Mouse (Mus musculus): ENCODE data around the gene Dis3l.
A peak's percentile ranks its signal among the peaks of the same experiment; 100 is the strongest.
"Not testable (repeated sequence)": the region's sequence is repeated elsewhere in the genome, so short reads cannot be mapped to it uniquely, and the experiment has no call there.

The Dis3l gene

DNA sequence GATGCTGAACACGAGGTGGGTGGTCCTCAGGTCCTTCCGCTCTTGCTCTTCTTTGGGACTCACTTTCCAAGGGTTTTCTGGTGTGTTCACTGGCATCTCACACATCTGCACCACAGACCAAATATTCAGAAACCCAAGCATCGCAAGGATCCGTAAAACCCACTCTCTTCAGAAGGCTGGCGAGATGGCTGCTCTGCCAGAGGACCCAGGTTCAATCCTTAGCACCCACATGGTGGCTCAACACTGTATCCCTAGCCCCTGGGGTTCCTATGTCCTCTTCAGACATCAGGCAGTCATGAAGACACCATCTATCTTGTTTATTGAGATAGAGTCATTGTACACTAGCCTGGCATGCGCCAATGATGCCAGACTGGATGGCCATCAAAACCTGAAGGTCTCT, 26.4 kb downstream of the Dis3l start:
- DNase-seq = no peak

DNA sequence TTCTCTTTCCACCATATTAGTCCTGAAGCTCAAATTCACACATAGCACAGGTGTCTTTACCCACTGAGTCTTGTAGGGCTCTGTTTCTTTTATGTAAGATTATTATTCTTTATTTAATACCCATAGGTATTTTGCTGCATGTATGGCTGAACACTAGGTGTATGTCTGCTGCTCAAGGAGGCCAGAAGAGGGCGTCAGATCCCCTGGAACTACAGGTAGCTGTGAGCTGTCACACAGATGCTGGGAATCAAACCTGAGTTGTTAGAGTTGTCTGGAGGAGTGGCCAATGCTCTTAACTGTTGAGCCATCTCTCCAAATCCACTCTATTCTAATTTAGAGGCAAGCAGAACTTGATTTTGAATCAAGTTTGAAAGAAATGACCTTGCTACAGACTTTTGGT, 29.0 kb downstream of the Dis3l start:
- DNase-seq = no peak

DNA sequence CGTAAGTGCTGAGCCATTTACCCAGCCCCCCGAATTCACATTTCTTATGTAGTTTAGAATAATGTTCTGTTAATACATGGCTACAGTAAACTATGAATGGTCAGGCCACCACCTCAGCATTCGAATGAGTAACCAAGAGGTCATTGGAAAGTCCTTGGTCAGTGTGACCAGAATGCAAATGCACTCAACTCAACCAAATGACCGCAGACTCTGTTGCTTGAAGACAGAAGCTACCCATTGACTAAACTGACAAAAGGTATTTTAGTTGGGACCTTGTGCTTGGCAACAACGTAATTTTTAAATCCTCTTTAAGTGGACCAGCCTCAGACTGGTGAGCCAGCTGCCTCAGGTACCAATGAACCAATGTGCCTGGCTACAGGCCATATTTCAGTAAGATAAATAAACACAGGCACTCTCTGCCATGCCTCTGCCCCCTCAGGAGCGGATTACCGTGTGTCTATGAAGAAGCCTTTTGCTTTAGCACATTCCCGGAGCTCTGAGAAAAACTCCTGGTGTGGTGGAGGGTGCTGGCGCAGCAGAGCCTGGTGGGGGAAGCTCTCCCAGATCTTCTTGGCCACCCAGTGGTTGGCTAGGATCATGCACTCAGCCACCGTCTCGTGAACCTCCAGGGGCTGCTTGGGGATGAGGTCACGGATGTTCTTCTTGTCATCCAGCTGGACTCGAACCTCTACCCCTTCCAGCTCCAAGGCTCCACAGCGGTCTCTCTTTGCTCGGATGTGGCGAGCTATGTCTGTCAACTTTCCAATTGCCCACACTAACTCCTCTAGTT, 29.9 kb downstream of the Dis3l start:
- DNase-seq = no peak

DNA sequence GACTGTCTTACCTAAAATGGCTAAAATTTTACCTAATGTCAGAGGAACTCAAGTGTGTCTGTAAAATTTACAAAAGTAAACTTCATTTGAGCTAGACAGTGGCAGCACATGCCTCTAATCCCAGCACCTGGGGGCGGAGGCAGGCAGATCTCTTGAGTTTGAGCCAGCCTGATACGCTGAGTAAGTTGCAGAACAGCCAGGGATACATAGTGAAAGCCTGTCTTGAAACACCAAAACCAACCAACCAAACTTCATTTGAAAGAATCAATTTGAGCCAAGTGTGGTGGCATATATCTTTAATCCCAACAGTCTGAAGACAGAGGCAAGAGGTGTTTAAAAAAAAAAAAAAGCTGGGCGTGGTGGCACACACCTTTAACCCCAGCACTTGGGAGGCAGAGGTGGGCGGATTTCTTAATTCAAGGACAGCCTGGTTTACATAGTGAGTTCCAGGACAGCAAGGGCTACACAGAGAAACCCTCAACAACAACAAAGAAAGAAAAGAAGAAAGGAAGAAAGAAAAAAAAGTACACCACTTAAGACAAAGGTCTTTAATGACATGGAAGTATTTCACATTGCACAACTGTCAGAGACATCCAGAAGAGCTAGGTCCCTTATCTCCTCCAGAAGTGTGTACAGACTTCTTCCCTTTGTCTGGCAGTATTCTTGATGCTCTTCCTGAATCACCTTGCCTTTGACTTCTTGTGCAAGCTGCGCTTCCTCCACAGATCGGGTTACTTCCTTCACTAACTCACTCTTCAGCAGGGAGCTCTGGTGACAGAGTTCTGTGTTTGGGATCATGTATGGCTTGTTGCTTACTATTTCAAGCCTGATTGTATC, 34.4 kb downstream of the Dis3l start:
- DNase-seq = no peak

DNA sequence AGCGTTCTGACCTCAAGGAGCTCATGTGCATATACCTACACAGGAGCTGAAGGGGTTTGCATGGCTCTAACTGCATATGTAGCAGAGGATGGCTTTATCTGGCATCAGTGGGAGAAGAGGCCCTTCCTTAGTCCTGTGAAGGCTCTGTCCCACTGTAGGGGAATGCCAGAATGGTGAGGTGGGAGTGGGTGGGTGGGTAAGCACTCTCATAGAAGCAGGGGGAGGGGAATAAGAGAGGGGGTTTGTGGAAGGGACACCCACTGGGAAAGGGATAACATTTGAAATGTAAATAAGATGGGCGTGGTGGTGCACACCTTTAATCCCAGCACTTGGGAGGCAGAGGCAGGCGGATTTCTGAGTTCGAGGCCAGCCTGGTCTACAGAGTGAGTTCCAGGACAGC, 38.0 kb downstream of the Dis3l start:
- DNase-seq = not testable (repeated sequence)

DNA sequence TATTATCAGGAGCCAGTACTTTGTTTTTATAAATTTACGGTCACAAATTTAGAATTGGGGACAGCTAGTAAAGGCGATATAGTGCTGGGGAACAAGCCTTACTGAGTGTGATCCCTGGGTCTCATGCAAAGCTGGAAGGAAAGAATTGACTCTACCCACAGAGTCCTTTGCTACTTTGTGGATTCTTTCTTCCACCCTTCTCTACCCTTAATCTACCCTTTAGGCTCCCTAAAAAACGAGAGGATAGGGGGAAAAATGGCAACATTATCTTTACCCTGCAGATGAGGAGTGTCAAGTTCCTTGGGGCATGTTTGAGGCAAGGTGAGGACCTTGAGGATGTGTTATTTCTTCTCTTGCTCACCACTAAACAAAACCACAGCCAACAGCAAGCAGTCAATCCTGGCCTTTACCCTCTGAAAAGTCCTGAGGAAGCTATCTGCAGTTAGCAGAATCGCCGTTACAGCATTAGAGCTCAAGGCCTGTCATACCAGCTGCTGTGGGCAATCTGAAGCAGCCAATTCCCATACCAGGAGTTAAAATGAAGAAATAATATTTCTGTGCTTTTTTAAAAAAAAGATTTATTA, 58.6 kb downstream of the Dis3l start:
- no peak for DNase-seq

DNA sequence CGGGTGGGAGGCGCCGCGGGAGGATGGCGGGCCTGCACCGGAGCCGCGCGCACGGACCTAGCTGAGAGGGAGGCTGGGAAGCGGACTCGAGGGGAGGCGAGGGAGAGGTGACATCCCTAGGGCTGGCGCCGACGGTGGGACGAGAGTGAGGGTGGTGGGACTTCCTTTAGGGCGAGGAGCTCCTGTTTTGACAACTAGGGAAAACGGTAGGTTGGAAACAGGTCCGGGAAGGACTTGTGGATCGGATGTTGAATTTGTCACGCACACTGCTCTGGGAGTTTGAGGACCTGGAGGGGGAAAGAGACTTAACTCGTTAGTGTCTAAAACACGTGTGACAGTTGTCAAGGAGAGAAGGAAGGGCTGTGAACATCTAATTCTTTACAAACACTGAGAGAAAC, 59.3 kb downstream of the Dis3l start:
- no peak for DNase-seq

DNA sequence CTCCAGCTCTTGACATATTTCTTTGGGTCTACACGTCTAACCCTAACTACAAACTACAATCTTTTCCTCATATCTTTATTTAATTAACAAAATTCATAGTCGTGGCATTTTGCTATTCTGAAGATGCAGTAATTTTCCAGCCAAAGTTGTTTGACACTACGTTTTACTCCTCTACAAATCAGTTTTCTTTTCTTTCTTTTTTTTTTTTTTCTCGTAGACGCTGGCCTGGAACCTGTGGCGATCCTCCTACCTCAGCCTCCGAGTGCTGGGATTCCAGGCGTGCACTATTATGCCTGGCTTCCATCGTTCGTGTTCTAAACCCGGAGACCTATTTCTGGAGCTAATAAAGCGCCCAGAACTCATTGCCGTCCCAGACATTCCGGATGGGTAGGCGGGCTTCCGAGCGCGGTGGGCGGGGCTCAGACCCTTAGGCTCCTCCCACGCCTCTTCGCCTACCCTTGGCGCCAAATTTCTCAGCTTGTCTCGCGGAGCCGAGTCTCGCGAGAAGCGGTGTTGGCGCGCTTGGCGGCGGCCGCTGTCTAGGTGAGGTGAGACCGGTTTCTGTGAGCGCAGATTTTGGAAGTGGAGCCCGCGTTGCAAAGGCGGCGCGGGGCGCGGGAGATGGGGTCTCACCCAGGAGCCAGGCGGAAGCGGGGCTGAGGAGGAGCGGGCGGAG, 59.8 kb downstream of the Dis3l start, which contains the start of gene Tipin:
Tipin (plus strand) TSS at position 477 of the 676 bp plus-strand sequence.
- DNase-seq = peak; percentile 94

DNA sequence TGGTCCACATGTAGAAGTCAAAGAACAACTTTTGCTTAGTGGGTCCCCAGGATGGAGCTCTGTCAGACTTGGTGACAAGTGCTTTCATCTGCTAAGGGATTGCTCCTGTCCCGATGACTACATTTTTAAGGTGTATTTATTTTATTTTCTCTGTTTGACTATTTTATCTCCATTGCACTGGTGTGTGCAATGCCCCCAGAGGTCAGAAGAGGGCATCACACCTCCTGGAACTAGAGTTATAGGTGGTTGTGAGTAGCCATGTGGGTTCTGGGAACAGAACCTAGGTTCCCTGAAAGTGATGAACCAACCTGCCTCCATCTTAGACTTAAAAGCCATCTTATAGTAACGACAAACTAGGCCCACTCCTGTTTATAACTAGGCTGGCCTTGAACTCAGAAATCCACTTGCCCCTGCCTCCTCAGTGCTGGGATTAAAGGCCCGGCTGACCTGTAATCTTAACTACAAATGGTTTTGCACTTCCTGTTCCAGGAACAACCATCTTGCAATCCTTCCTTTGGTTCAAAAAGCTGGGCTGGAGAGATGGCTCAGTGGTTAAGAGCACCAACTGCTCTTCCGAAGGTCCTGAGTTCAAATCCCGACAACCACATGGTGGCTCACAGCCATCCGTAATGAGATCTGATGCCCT, 62.3 kb downstream of the Dis3l start:
- no peak for DNase-seq

DNA sequence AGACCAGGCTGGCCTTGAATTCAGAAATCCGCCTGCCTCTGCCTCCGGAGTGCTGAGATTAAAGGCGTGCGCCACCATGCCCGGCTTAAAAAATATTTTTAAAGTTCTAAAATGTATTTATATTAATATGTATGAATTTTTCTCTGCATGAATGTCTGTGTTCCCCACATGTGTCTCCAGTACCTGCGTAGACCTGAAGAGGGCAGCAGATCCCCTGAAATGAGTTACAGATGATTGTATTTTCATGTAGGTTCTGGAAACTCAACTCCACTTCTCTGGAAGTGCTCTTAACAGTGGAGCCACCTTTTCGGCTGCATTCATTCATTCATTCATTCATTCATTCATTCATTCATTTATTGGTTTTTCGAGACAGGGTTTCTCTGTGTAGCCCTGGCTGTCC, 63.4 kb downstream of the Dis3l start:
- DNase-seq = peak; percentile 23

DNA sequence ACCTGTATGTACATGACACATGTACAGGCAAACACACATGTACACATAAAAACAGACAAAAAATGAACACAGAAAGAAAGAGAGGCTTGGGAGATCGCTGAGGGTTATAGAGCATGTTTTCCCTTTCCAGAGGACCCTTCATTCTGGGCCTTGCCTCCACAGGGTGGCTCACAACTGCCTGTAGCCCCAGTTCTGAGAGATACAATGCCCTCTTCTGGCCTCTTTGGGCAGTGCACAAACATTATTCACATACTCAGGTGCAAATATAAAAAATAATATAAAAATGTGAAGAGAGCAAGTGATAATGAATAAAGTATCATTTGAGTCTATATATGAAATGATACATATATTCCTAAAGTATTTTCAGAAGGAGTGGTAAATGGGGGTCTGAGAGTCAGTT, 66.2 kb downstream of the Dis3l start:
- no peak for DNase-seq

DNA sequence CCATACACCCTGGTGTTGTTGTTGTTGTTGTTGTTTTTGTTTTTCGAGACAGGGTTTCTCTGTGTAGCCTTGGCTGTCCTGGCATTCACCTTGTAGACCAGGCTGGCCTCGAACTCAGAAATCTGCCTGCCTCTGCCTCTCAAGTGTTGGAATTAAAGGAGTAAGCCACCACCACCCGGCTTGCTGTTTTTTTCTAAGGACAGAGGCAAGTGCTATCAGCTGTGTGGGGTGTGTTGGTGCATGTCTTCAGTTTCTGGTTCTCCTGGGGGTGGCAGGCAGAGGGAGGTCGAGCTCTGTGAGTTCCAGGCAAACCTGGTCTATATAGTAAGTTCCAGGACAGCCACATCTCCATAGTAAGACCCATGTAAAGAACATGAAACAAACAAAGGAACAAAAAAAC, 66.8 kb downstream of the Dis3l start:
- DNase-seq = no peak

DNA sequence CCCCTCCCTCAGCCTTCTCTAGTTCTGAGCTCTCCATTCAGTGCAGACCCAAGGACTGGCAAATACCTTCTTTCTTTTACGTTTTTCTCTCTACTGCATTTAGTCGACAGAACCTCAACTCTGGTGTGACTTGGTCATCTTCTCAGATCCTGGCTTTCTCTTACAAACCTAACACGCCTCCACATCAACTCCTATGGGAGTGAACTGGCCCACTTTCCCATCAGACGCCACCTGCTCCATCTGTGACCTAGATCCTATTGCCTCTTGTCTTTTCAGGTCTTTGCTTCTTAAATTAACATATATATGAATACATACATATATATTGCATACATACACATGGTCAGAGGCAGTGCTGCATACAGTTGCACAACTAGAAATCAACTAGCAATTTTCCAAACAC, 67.3 kb downstream of the Dis3l start:
- DNase-seq = no peak

DNA sequence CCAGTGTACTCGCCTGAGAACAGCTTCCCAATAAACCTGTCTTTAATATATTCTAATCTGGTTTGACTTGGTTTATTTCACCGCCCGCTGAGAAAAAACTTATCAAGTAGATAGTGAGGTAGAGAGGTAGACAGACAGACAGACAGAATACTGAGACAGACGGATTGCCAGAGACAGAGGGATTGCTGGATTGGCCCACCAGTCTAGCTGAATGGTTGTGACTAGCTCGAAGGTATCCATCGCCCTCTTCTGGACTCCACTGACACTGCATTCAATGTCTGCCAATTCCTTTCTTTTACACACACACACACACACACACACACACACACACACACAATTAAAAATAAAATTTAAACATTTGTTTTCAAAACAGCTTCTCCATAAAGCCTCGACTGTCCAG, 68.5 kb downstream of the Dis3l start:
- DNase-seq = peak; percentile 32

DNA sequence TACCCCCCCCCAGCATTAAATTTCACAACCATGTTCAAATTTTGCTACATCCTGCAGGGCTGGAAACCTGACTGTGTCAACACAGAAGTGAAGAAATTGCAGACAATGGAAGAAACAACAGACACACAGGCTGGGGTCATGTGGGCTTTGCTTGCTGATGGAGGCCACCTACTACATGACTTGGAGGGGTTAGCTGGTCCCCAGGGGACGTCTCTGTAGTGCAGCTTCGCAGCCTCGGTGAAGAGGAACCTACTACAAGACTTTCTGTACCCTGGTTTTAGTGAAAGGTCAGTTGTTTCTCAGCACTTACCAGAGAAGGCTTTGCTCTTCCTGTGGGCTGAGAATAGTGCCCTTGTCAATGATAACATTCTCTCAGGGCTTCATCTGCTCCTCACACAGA, 69.8 kb downstream of the Dis3l start:
- DNase-seq = no peak

DNA sequence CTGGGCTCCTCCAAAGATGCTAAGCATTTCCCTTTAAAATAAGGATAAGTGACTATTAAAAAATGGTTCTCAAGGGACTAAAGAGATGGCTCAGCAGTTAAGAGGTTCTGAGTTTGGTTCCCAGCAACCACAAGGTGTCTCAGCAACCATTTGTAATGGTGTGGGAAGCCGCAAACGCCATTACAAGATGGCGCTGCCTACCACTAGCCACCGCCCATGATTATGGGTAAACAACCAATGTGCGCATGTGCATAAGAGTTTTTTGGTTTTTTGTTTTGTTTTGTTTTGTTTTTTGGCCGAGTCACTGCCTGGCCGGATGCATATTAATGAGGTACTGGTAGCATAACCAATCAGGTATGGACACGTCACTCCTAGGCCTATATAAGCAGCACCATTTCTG, 72.3 kb downstream of the Dis3l start:
- DNase-seq = not testable (repeated sequence)

DNA sequence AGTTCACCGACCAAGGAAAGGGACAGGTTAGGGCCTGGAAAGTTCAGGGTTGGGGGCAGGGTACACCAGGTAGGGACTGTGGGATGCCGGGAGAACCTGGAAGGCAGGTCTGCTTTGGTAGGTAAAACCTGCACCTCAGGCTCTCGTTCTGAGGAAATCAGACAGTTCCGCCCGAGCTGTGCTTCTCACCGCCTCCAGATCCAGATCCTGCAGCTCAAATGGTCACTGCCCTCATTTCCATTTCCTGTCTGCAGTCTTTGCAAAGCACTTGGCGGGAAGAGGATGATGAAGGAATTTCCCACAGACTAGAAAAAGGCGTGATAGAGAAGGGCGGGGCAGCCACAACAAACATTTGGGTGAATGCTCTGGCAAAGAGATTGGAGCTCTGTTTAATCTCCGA, 72.9 kb downstream of the Dis3l start:
- DNase-seq = no peak

DNA sequence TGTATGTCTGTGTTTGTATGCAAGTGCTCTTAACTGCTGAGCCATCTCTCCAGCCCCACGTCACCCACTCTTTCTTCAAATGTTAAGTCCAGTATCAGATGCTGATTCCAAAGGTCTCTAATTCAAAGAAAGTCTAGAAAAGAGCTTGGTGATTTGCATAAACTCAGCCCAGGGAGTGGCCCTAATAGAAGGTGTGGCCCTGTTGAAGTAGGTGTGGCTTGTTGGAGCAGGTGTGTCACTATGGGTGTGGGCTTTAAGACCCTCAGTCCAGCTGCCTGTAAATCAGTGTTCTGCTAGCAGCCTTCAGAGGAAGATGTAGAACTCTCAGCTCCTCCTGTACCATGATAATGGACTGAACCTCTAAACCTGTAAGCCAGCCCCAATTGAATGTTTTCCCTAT, 73.9 kb downstream of the Dis3l start:
- DNase-seq = no peak

DNA sequence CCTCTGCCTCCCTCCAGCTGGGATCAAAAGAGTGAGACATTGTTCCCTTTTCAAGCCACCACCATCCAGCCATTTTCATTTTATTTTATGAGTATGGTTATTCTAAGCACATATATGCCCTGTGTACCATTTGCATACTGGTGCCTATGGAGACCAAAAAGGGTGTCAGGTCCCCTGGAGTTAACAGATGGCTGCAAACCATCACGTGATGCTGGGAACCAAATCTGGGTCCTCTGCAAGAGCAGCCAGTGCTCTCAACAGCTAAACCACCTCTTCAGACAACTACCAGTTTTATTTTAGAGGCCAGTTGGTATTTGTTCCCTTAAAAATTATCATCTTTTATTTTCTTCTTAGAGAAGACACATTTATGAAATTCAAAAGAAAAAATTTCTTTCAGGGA, 76.3 kb downstream of the Dis3l start:
- no peak for DNase-seq

DNA sequence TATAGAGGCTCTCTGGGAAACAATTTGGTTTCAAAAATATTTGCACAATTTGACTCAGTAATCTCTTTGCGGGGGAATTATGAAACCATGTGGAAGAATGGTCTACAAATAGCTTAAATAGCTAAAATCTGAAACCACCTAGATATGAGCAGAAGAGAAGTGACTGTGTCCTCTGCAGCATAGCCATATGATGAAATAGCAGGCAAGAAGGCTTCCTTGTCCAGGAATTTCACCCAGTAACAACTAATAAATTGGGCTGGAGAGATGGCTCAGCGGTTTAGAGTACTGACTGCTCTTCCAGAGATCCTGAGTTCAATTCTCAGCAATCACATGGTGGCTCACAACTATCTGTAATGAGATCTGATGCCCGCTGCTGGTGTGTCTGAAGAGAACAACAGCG, 80.1 kb downstream of the Dis3l start:
- DNase-seq = no peak

DNA sequence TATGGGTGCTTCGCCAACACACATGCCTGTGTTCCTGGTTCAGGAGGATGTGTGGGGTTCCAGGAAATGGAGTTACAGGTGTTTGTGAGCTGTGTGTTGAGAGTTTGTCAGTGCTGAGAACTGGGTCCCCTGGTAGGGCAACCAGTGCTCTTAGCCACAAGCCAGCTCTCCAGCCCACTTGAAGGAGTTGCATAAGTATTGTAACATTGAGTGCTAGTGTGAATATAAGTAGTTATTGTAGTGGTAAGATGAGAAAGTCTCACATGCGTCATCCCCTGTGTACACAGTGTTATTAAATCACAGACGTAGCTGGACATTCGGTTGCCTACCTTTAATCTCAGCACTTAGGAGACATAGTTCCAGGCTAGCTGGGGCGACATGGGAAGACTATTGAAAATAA, 81.2 kb downstream of the Dis3l start:
- DNase-seq = no peak

Measured in layer of hippocampus, adult 9-11 months (tissue).